Mouse (Mus musculus): ENCODE measurements around the gene Cep128. TPM values are rescaled to one million over a fixed set of nuclear protein-coding genes. Genes with fewer than 3 reads are reported as not detected.
"Not testable (repeated sequence)": the region's sequence is repeated elsewhere in the genome, so short reads cannot be mapped to it uniquely, and the experiment has no call there.

The Cep128 gene
- total RNA-seq, 2 experiments from 2014 or later = 4.4 to 4.8 TPM

GRCm38 (mm10) chr12:90987259-90987658 lies 396.9 kb downstream of the Cep128 start:
- DNase-seq (ENCODE audit: extremely low spot score in 1 of 2, low spot score in 1 of 2) = no peak

GRCm38 (mm10) chr12:90982018-90982417 lies 402.2 kb downstream of the Cep128 start:
- no peak for DNase-seq (ENCODE audit: extremely low spot score in 1 of 2, low spot score in 1 of 2)

GRCm38 (mm10) chr12:90976406-90976805 lies 407.8 kb downstream of the Cep128 start:
- not testable (repeated sequence) for DNase-seq (ENCODE audit: extremely low spot score in 1 of 2, low spot score in 1 of 2)

GRCm38 (mm10) chr12:90975429-90975828 lies 408.8 kb downstream of the Cep128 start:
- no peak for DNase-seq (ENCODE audit: extremely low spot score in 1 of 2, low spot score in 1 of 2)

GRCm38 (mm10) chr12:90971156-90971555 lies 413.1 kb downstream of the Cep128 start:
- DNase-seq (ENCODE audit: extremely low spot score in 1 of 2, low spot score in 1 of 2) = no peak

GRCm38 (mm10) chr12:90961386-90962017 lies 422.7 kb downstream of the Cep128 start:
- DNase-seq (ENCODE audit: extremely low spot score in 1 of 2, low spot score in 1 of 2) = no peak

GRCm38 (mm10) chr12:90954740-90955473 lies 429.3 kb downstream of the Cep128 start:
- no peak for DNase-seq (ENCODE audit: extremely low spot score in 1 of 2, low spot score in 1 of 2)

Small RNA genes lying within 50 kb of the gene (microRNA-seq; reads per million reads assigned to microRNA genes)
- gene Gm44370 = 0 reads per million in 2 experiments

Other genes starting within 250 kb of the Cep128 start
- gene Tshr, start 154 bp upstream of the Cep128 start, total RNA-seq (2021) = under 1 TPM; 0.21 to 0.37 TPM
- 10 to 100 TPM; 49.7 to 54.0 TPM for gene Gtf2a1, start 206.1 kb upstream of the Cep128 start, total RNA-seq (2021)

Measured in layer of hippocampus, postnatal 25 days (tissue).